Mouse (Mus musculus): ENCODE data around the gene Dpy30.
"Not testable (repeated sequence)": the region's sequence is repeated elsewhere in the genome, so short reads cannot be mapped to it uniquely, and the experiment has no call there.

Gene Dpy30

GRCm38 (mm10) chr17:74323844-74324243 lies at the start of gene Dpy30:
Gene Dpy30, minus strand, starts transcription at chr17:74323944.
- no peak for DNase-seq (ENCODE audit: low read depth, low spot score)

- peak; percentile 16 for DNase-seq (ENCODE audit: low read depth, low spot score)
Measured at GRCm38 (mm10) chr17:74363592-74363991, 39.8 kb upstream of the Dpy30 start.

GRCm38 (mm10) chr17:74341151-74341550 lies 17.4 kb upstream of the Dpy30 start:
- DNase-seq (ENCODE audit: low read depth, low spot score): no peak

GRCm38 (mm10) chr17:74338937-74339804 lies 15.4 kb upstream of the Dpy30 start, which contains the start of gene Spast:
Gene Spast, plus strand, starts transcription at chr17:74338987.
- peak; percentile 59 for DNase-seq (ENCODE audit: low read depth, low spot score)

GRCm38 (mm10) chr17:74338225-74338931 lies 14.6 kb upstream of the Dpy30 start:
- peak; percentile 94 for DNase-seq (ENCODE audit: low read depth, low spot score)

- DNase-seq (ENCODE audit: low read depth, low spot score): no peak
Measured at GRCm38 (mm10) chr17:74331049-74331676, 7.4 kb upstream of the Dpy30 start.

- DNase-seq (ENCODE audit: low read depth, low spot score): peak; percentile 82
Measured at GRCm38 (mm10) chr17:74328146-74328545, 4.4 kb upstream of the Dpy30 start.

GRCm38 (mm10) chr17:74327195-74327594 lies 3.5 kb upstream of the Dpy30 start:
- DNase-seq (ENCODE audit: low read depth, low spot score): not testable (repeated sequence)

GRCm38 (mm10) chr17:74322400-74323054 lies 1.2 kb downstream of the Dpy30 start:
- DNase-seq (ENCODE audit: low read depth, low spot score): peak; percentile 32

- no peak for DNase-seq (ENCODE audit: low read depth, low spot score)
Measured at GRCm38 (mm10) chr17:74318721-74319120, 5.0 kb downstream of the Dpy30 start.

GRCm38 (mm10) chr17:74316309-74316863 lies 7.4 kb downstream of the Dpy30 start:
- DNase-seq (ENCODE audit: low read depth, low spot score): peak; percentile 85

GRCm38 (mm10) chr17:74315445-74316308 lies 8.1 kb downstream of the Dpy30 start:
- no peak for DNase-seq (ENCODE audit: low read depth, low spot score)

- no peak for DNase-seq (ENCODE audit: low read depth, low spot score)
Measured at GRCm38 (mm10) chr17:74306021-74306420, 17.7 kb downstream of the Dpy30 start.

GRCm38 (mm10) chr17:74305616-74306015 lies 18.1 kb downstream of the Dpy30 start:
- no peak for DNase-seq (ENCODE audit: low read depth, low spot score)

GRCm38 (mm10) chr17:74304060-74304459 lies 19.7 kb downstream of the Dpy30 start:
- DNase-seq (ENCODE audit: low read depth, low spot score): no peak

- DNase-seq (ENCODE audit: low read depth, low spot score): no peak
Measured at GRCm38 (mm10) chr17:74300089-74300488, 23.7 kb downstream of the Dpy30 start.

- not testable (repeated sequence) for DNase-seq (ENCODE audit: low read depth, low spot score)
Measured at GRCm38 (mm10) chr17:74296991-74297390, 26.8 kb downstream of the Dpy30 start.

- DNase-seq (ENCODE audit: low read depth, low spot score): peak; percentile 78
Measured at GRCm38 (mm10) chr17:74296076-74296823, 27.5 kb downstream of the Dpy30 start.
